Mouse (Mus musculus) erythroblast, embryonic 14.5 days (primary cell): ENCODE data around the gene Rab34.

Experiments used
- GATA1 ChIP-seq: IDR thresholded peaks from 2 replicates; pipeline ENCODE4 v1.6.1; 2012; ENCODE audit warnings: low read length, inconsistent platforms, mixed read lengths
- TAL1 ChIP-seq: IDR thresholded peaks from 3 replicates; pipeline ENCODE4 v1.6.1; 2012; ENCODE audit warnings: low read length, inconsistent platforms, mixed read lengths

GRCm38 (mm10) chr11:78183884-78184514 lies 4.2 kb upstream of the Rab34 start:
- TF ChIP-seq TAL1 (no peak), GATA1 (no peak)
